Mouse (Mus musculus) C2C12 (cell line): Measurements from ENCODE around the gene F13a1. TPM values are rescaled to one million over a fixed set of nuclear protein-coding genes. Genes with fewer than 3 reads are reported as not detected.

Source experiments
- H3K27me3 ChIP-seq: one replicate; pipeline ENCODE4 v1.6.1; 2011; ENCODE audit not compliant: control insufficient read depth, insufficient read depth, insufficient read length
- H3K36me3 ChIP-seq: one replicate; pipeline ENCODE4 v1.6.1; 2011; ENCODE audit not compliant: control insufficient read depth, insufficient read depth
- H3K4me3 ChIP-seq: one replicate; pipeline ENCODE4 v1.5.1; 2011; ENCODE audit warnings: mild to moderate bottlenecking, control low read depth; ENCODE audit not compliant: poor library complexity, insufficient read depth, severe bottlenecking
- H3K79me2 ChIP-seq: one replicate; pipeline ENCODE4 v1.6.1; 2011; ENCODE audit not compliant: control insufficient read depth, insufficient read depth
- H3K79me3 ChIP-seq: one replicate; pipeline ENCODE4 v1.6.1; 2011; ENCODE audit warnings: low read depth, control low read depth
- H3ac ChIP-seq: one replicate; pipeline ENCODE3; 2011; ENCODE audit warnings: low read depth; ENCODE audit not compliant: control insufficient read depth, insufficient read length
- CEBPB ChIP-seq: IDR thresholded peaks from one replicate; pipeline ENCODE4 v1.6.1; 2011; ENCODE audit warnings: low read depth, mild to moderate bottlenecking, control low read depth, moderate library complexity
- CTCF ChIP-seq: IDR thresholded peaks from one replicate; pipeline ENCODE4 v1.5.1; 2011; ENCODE audit not compliant: control insufficient read depth, insufficient read depth, insufficient read length
- FOSL1 ChIP-seq: IDR thresholded peaks from one replicate; pipeline ENCODE4 v1.8.0; 2011; ENCODE audit warnings: mild to moderate bottlenecking, low read length; ENCODE audit not compliant: poor library complexity, insufficient read depth, severe bottlenecking
- MAX ChIP-seq: IDR thresholded peaks from one replicate; pipeline ENCODE4 v1.6.1; 2011; ENCODE audit warnings: mild to moderate bottlenecking, control low read depth
- MYOD1 ChIP-seq: IDR thresholded peaks from one replicate; pipeline ENCODE4 v1.6.1; 2011; ENCODE audit warnings: low read depth; ENCODE audit not compliant: control insufficient read depth, insufficient read length
- MYOG ChIP-seq: IDR thresholded peaks from one replicate; pipeline ENCODE4 v1.6.1; 2011; ENCODE audit not compliant: control insufficient read depth, insufficient read length; ENCODE audit errors: extremely low read depth
- USF1 ChIP-seq: IDR thresholded peaks from one replicate; pipeline ENCODE4 v1.6.1; 2011; ENCODE audit warnings: low read depth, mild to moderate bottlenecking, control low read depth, moderate library complexity
- polyA plus RNA-seq: library from polyadenylated mRNA; unstranded; fragments of >200 nt; fragmentation: generic; extraction: Trizol; gene quantifications from one replicate; pipeline ENCODE4 v1.2.1, GENCODE M21; 2012; ENCODE audit warnings: missing spikeins

Gene F13a1
- polyA plus RNA-seq, 1 experiment = 0.01 TPM

GRCm38 (mm10) chr13:37025996-37026579 lies 24.0 kb downstream of the F13a1 start:
- Histone ChIP-seq H3K36me3 (no peaks in the 10 kb centered on the region), H3K4me3 (no peak overlapping the region), H3K79me3 (no peaks in the 10 kb centered on the region), H3ac (no peak overlapping the region), H3K79me2 (no peaks in the 10 kb centered on the region), H3K27me3 (no peaks in the 10 kb centered on the region)
- TF ChIP-seq CEBPB (no peak), USF1 (no peak), FOSL1 (no peak), MAX (no peak), MYOG (no peak), MYOD1 (no peak), CTCF (no peak)

- Histone ChIP-seq H3K36me3 (no peaks in the 10 kb centered on the region), H3ac (no peak overlapping the region), H3K27me3 (no peaks in the 10 kb centered on the region), H3K4me3 (no peak overlapping the region), H3K79me2 (no peaks in the 10 kb centered on the region), H3K79me3 (no peaks in the 10 kb centered on the region)
- no peak for TF ChIP-seq CTCF
- no peak for TF ChIP-seq USF1
- no peak for TF ChIP-seq MAX
- TF ChIP-seq FOSL1 = no peak
- no peak for TF ChIP-seq CEBPB
- no peak for TF ChIP-seq MYOG
- TF ChIP-seq MYOD1 = no peak
Measured at GRCm38 (mm10) chr13:37021575-37021974, 28.5 kb downstream of the F13a1 start.

GRCm38 (mm10) chr13:37010771-37011170 lies 39.3 kb downstream of the F13a1 start:
- Histone ChIP-seq H3K27me3 (no peaks in the 10 kb centered on the region), H3K4me3 (no peak overlapping the region), H3K79me2 (no peaks in the 10 kb centered on the region), H3K36me3 (no peaks in the 10 kb centered on the region), H3K79me3 (no peaks in the 10 kb centered on the region), H3ac (no peak overlapping the region)
- TF ChIP-seq CEBPB = peak; percentile 69
- no peak for TF ChIP-seq MAX
- TF ChIP-seq FOSL1 = no peak
- peak; percentile 92 for TF ChIP-seq MYOD1
- no peak for TF ChIP-seq MYOG
- TF ChIP-seq CTCF = no peak

GRCm38 (mm10) chr13:37006224-37006623 lies 43.8 kb downstream of the F13a1 start:
- TF ChIP-seq USF1 = no peak
- no peak for TF ChIP-seq CEBPB
- TF ChIP-seq MYOG = no peak
- no peak for TF ChIP-seq FOSL1
- no peak for TF ChIP-seq CTCF
- no peak for TF ChIP-seq MAX
- TF ChIP-seq MYOD1 = no peak

GRCm38 (mm10) chr13:36999210-36999705 lies 50.8 kb downstream of the F13a1 start:
- Histone ChIP-seq H3K36me3 (no peaks in the 10 kb centered on the region), H3K79me3 (no peaks in the 10 kb centered on the region), H3ac (no peak overlapping the region), H3K4me3 (no peak overlapping the region), H3K27me3 (no peaks in the 10 kb centered on the region), H3K79me2 (no peaks in the 10 kb centered on the region)
- TF ChIP-seq MYOD1 = no peak

More at GRCm38 (mm10) chr13:37006224-37006623, 43.8 kb downstream of the F13a1 start:
- Histone ChIP-seq H3K27me3 (no peaks in the 10 kb centered on the region), H3K79me3 (no peaks in the 10 kb centered on the region), H3K36me3 (no peaks in the 10 kb centered on the region), H3K4me3 (no peak overlapping the region), H3K79me2 (no peaks in the 10 kb centered on the region), H3ac (no peak overlapping the region)

- Histone ChIP-seq H3K36me3 (no peaks in the 10 kb centered on the region), H3K79me2 (no peaks in the 10 kb centered on the region), H3ac (no peak overlapping the region), H3K4me3 (no peak overlapping the region), H3K79me3 (no peaks in the 10 kb centered on the region), H3K27me3 (no peaks in the 10 kb centered on the region)
- TF ChIP-seq USF1 = no peak
- no peak for TF ChIP-seq CTCF
- no peak for TF ChIP-seq MAX
- TF ChIP-seq MYOG = no peak
- no peak for TF ChIP-seq FOSL1
- no peak for TF ChIP-seq CEBPB
- no peak for TF ChIP-seq MYOD1
Measured at GRCm38 (mm10) chr13:36993593-36993992, 56.5 kb downstream of the F13a1 start.
